In the genomic region with DNA sequence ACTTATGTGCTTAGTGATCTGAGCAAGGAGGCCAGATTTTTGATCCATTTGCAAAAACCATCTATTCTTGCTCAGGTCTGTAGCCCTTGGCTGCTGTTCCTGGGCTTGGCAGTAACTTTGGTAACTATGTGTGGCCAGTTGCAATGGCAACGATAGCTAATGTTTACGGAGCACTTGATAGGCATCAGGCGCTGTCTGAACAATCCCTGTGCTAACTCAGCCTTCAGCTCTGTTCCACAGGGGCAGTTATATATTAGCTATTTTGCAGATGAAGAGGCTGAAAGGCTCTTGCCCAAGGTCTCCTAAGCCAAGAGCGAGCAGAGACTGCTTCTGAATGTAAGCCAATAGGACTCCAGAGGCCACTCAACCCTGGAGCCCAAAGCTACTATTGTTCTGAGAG, we compare ENCODE assay signal across 13 mouse cellular contexts. TPM values are rescaled to one million over a fixed set of nuclear protein-coding genes. Genes with fewer than 3 reads are reported as not detected.
DNase-seq lines count a peak whose midpoint lies in the region; ATAC-seq and TF ChIP-seq lines count a peak whose summit lies in the region.
"Had no signal": no experiment of that assay in that cellular context is flagged by ENCODE, and none has a peak within 500 bp of the region (broad histone marks: within the 10 kb centered on the region; RNA-seq: fewer than 3 reads in every experiment).

No protein-coding gene starts in this region.

- DNase-seq in gastrocnemius, postnatal 25 days: peak; percentile 23
- no peak for DNase-seq in gastrocnemius, adult 8-10 months (ENCODE audit: low spot score in 2 of 2)
- DNase-seq in liver, adult 2 months (ENCODE audit: extremely low read depth, low read depth, low spot score): peak; percentile 40
- DNase-seq in lung, postnatal 25 days (ENCODE audit: low spot score): peak; percentile 70
- no peak for DNase-seq in forebrain, embryonic 10.5 days (ENCODE audit: extremely low spot score, low spot score)
- DNase-seq in cerebellum, postnatal 14 days: no peak
- DNase-seq: liver had no signal

- H3K9ac ChIP-seq in liver, adult 2 months (ENCODE audit: low read depth, low read length): no peak overlapping the region
- no peak overlapping the region for H3K9ac ChIP-seq in liver, embryonic 12.5 days
- no peak overlapping the region for H3K9ac ChIP-seq in kidney, embryonic 15.5 days
- H3K9ac ChIP-seq: midbrain, embryonic 12.5 days; neural tube, embryonic 13.5 days had no signal

- H3K4me3 ChIP-seq in liver, adult 2 months (ENCODE audit: insufficient read depth, low read depth, low read length): no peak overlapping the region
- no peak overlapping the region for H3K4me3 ChIP-seq in liver, embryonic 12.5 days
- no peak overlapping the region for H3K4me3 ChIP-seq in kidney, embryonic 15.5 days (replicated peaks)
- no peak overlapping the region for H3K4me3 ChIP-seq in forebrain, embryonic 10.5 days
- H3K4me3 ChIP-seq: midbrain, embryonic 12.5 days; neural tube, embryonic 13.5 days had no signal

- H3K79me2 ChIP-seq in liver, adult 2 months (ENCODE audit: control insufficient read depth, insufficient read depth, low read length): no peaks in the 10 kb centered on the region

- no peaks in the 10 kb centered on the region for H3K4me1 ChIP-seq in liver, adult 2 months (ENCODE audit: control insufficient read depth, insufficient read depth, low read length)
- H3K4me1 ChIP-seq in liver, embryonic 12.5 days: no peaks in the 10 kb centered on the region
- H3K4me1 ChIP-seq in kidney, embryonic 15.5 days: no peaks in the 10 kb centered on the region
- no peaks in the 10 kb centered on the region for H3K4me1 ChIP-seq in forebrain, embryonic 10.5 days
- H3K4me1 ChIP-seq: midbrain, embryonic 12.5 days; neural tube, embryonic 13.5 days had no signal

- H3K27me3 ChIP-seq in liver, adult 2 months (ENCODE audit: control insufficient read depth, insufficient read depth, low read length): no peaks in the 10 kb centered on the region
- H3K27me3 ChIP-seq in liver, embryonic 12.5 days (replicated peaks): no peaks in the 10 kb centered on the region
- no peaks in the 10 kb centered on the region for H3K27me3 ChIP-seq in kidney, embryonic 15.5 days
- H3K27me3 ChIP-seq in forebrain, embryonic 10.5 days (ENCODE audit: poor library complexity, severe bottlenecking): no peaks in the 10 kb centered on the region
- H3K27me3 ChIP-seq: midbrain, embryonic 12.5 days; neural tube, embryonic 13.5 days had no signal

- no peak overlapping the region for H3K27ac ChIP-seq in liver, adult 2 months (replicated peaks; ENCODE audit: insufficient read depth, low read depth, low read length)
- no peak overlapping the region for H3K27ac ChIP-seq in liver, embryonic 12.5 days
- no peak overlapping the region for H3K27ac ChIP-seq in kidney, embryonic 15.5 days
- H3K27ac ChIP-seq in forebrain, embryonic 10.5 days: no peak overlapping the region
- H3K27ac ChIP-seq: midbrain, embryonic 12.5 days; neural tube, embryonic 13.5 days had no signal

- ATAC-seq in liver, embryonic 12.5 days: no peak
- ATAC-seq in kidney, embryonic 15.5 days (replicated peaks; ENCODE audit: low FRiP score): peak; percentile 66; the same call in 1 of the 2 replicates
- ATAC-seq: activated CD4-positive, CD25-positive, alpha-beta regulatory T cell, adult 4 months had no signal

- TF ChIP-seq CTCF in liver, adult 2 months (IDR thresholded peaks at IDR 0.05; ENCODE audit: low read depth, low read length): no peak

- no peaks in the 10 kb centered on the region for H3K36me3 ChIP-seq in liver, adult 2 months (ENCODE audit: control insufficient read depth, insufficient read depth, low read length)
- no peaks in the 10 kb centered on the region for H3K36me3 ChIP-seq in liver, embryonic 12.5 days
- no peaks in the 10 kb centered on the region for H3K36me3 ChIP-seq in kidney, embryonic 15.5 days
- no peaks in the 10 kb centered on the region for H3K36me3 ChIP-seq in forebrain, embryonic 10.5 days (replicated peaks)
- H3K36me3 ChIP-seq: G1E; midbrain, embryonic 12.5 days; neural tube, embryonic 13.5 days had no signal

- WGBS in liver, adult 2 months: 25% methylated on average over 4 of the region's 4 CpGs
- WGBS in liver, embryonic 12.5 days (ENCODE audit: insufficient replicate concordance): 72% methylated on average over 4 of the region's 4 CpGs
- 66% methylated on average over 4 of the region's 4 CpGs for WGBS in kidney, embryonic 15.5 days
- 94% methylated on average over 4 of the region's 4 CpGs for WGBS in forebrain, embryonic 10.5 days

- no peaks in the 10 kb centered on the region for H3K9me3 ChIP-seq in liver, embryonic 12.5 days (replicated peaks)
- no peaks in the 10 kb centered on the region for H3K9me3 ChIP-seq in kidney, embryonic 15.5 days (replicated peaks)
- no peaks in the 10 kb centered on the region for H3K9me3 ChIP-seq in forebrain, embryonic 10.5 days
- H3K9me3 ChIP-seq: G1E; midbrain, embryonic 12.5 days had no signal

- H3K4me2 ChIP-seq in liver, embryonic 12.5 days: no peak overlapping the region
- no peak overlapping the region for H3K4me2 ChIP-seq in kidney, embryonic 15.5 days
- H3K4me2 ChIP-seq: midbrain, embryonic 12.5 days; neural tube, embryonic 13.5 days had no signal

- TF ChIP-seq POLR2A in liver, adult 2 months (IDR thresholded peaks at IDR 0.05; ENCODE audit: extremely low read depth, insufficient read depth, low read length): no peak

RNA-seq across cellular contexts. Expression of gene Igfbp5, which starts 55.1 kb away (rescaled TPM):
- 100 to 1,000 TPM; 161 to 274 TPM for total RNA-seq in gastrocnemius, postnatal 25 days (2021)
- 100 to 1,000 TPM; 100 to 289 (median 178) TPM for total RNA-seq in gastrocnemius, adult 8-10 months (2022)
- 2.2 and 3.0 TPM in 2 replicates for total RNA-seq in liver, adult 2 months (2014; rRNA removed)
- 2.4 and 5.7 TPM in 2 replicates for polyA plus RNA-seq in liver, adult 2 months (2012; rRNA removed)
- polyA plus RNA-seq in liver, embryonic 12.5 days (2016; fragmentation: Nextera tagmentation; extraction: Ambion mirVana): 7.6 and 10.9 TPM in 2 replicates
- polyA plus RNA-seq in kidney, embryonic 15.5 days (2015; fragmentation: Nextera tagmentation; extraction: Ambion mirVana): 90.4 and 94.0 TPM in 2 replicates
- 45.9 and 51.3 TPM in 2 replicates for polyA plus RNA-seq in forebrain, embryonic 10.5 days (2016; fragmentation: Nextera tagmentation; extraction: Ambion mirVana)
- polyA plus RNA-seq: activated CD4-positive, CD25-positive, alpha-beta regulatory T cell, adult 4 months had no signal

Comparison
In these comparisons a context has a peak if more than half of its experiments do, and no peak if none do; other contexts are left out.
1. DNase-seq: peak in gastrocnemius, postnatal 25 days (single experiment), liver, adult 2 months (single experiment) and lung, postnatal 25 days (single experiment); none in gastrocnemius, adult 8-10 months (0 of 2), forebrain, embryonic 10.5 days (single experiment) and cerebellum, postnatal 14 days (0 of 2).